ENCODE assay signal across 8 mouse cellular contexts in genomic region chr7:142385742-142386403, GRCm38 (mm10). TPM values are rescaled to one million over a fixed set of nuclear protein-coding genes. Genes with fewer than 3 reads are reported as not detected.
DNase-seq lines count a peak whose midpoint lies in the region; ATAC-seq and TF ChIP-seq lines count a peak whose summit lies in the region.

No protein-coding gene starts in this region.

- H3K27ac ChIP-seq in limb, embryonic 12.5 days = no peak overlapping the region
- H3K27ac ChIP-seq in small intestine, adult 2 months (ENCODE audit: insufficient read depth, low read depth, low read length) = no peak overlapping the region

- H3K4me3 ChIP-seq in megakaryocyte, embryonic 14.5 days (replicated peaks) = peak overlapping the region; percentile 98
- peak overlapping the region; percentile 80; the same call in 1 of the 2 replicates for H3K4me3 ChIP-seq in limb, embryonic 12.5 days (replicated peaks)
- 0 out of 2 replicates have a peak overlapping the region, but pooled peaks have one; percentile 73 for H3K4me3 ChIP-seq in small intestine, adult 2 months (ENCODE audit: low read depth, low read length)

- peak overlapping the region; percentile 79; the same call in 1 of the 2 replicates for H3K9ac ChIP-seq in limb, embryonic 12.5 days (replicated peaks)

- H3K36me3 ChIP-seq in megakaryocyte, embryonic 14.5 days (replicated peaks; ENCODE audit: low read length) = peaks cover 62% of the 10 kb centered on the region
- H3K36me3 ChIP-seq in limb, embryonic 12.5 days = peaks cover 47% of the 10 kb centered on the region
- H3K36me3 ChIP-seq in small intestine, adult 2 months (ENCODE audit: control insufficient read depth, insufficient read depth, low read length) = peaks cover 41% of the 10 kb centered on the region

- intact Hi-C loops in gastrocnemius, postnatal 14 days (cut with DNase I; ENCODE audit: low total_unique reads) = no loop called here

- no peaks in the 10 kb centered on the region for H3K27me3 ChIP-seq in megakaryocyte, embryonic 14.5 days (replicated peaks)
- no peaks in the 10 kb centered on the region for H3K27me3 ChIP-seq in limb, embryonic 12.5 days
- H3K27me3 ChIP-seq in small intestine, adult 2 months (ENCODE audit: control insufficient read depth, insufficient read depth, low read length) = no peaks in the 10 kb centered on the region

- no peaks in the 10 kb centered on the region for H3K9me3 ChIP-seq in megakaryocyte, embryonic 14.5 days
- H3K9me3 ChIP-seq in limb, embryonic 12.5 days = no peaks in the 10 kb centered on the region

- peaks cover 91% of the 10 kb centered on the region for H3K4me1 ChIP-seq in megakaryocyte, embryonic 14.5 days
- peaks cover 16% of the 10 kb centered on the region for H3K4me1 ChIP-seq in limb, embryonic 12.5 days (replicated peaks)
- peaks cover 14% of the 10 kb centered on the region; the same call in 1 of the 2 replicates for H3K4me1 ChIP-seq in small intestine, adult 2 months (ENCODE audit: control insufficient read depth, insufficient read depth, insufficient read length, low read length)

- peak; percentile 12 for DNase-seq in adrenal gland, postnatal 14 days
- DNase-seq in adrenal gland, adult 2 months = no peak
- DNase-seq in gastrocnemius, postnatal 14 days = no peak
- no peak for DNase-seq in layer of hippocampus, adult 9-11 months

- no peak for ATAC-seq in megakaryocyte, adult 5-6 weeks (ENCODE audit: poor library complexity, severe bottlenecking)
- no peak for ATAC-seq in limb, embryonic 12.5 days (ENCODE audit: insufficient number of reproducible peaks, insufficient read depth, low FRiP score, low TSS enrichment, low read depth)

- H3K4me2 ChIP-seq in limb, embryonic 12.5 days = peak overlapping the region; percentile 80

- TF ChIP-seq CTCF in small intestine, adult 2 months (IDR thresholded peaks at IDR 0.05; ENCODE audit: extremely low read depth, insufficient read length, insufficient replicate concordance, low read depth, low read length) = no peak

- WGBS in limb, embryonic 12.5 days = 92% methylated on average over 3 of the region's 3 CpGs
- WGBS in small intestine, adult 2 months = 42% methylated on average over 3 of the region's 3 CpGs

- no peak for TF ChIP-seq POLR2A in small intestine, adult 2 months (IDR thresholded peaks at IDR 0.05; ENCODE audit: low read depth, low read length)

RNA-seq across cellular contexts. Expression of gene Ctsd, which starts 2.0 kb away (rescaled TPM):
- total RNA-seq in adrenal gland, postnatal 14 days (2021) = 678 and 680 TPM in 2 replicates
- total RNA-seq in adrenal gland, adult 2 months (2021) = 1,000 to 10,000 TPM in 1 of 2 experiments, 100 to 1,000 TPM in 1; 904 to 1,338 TPM
- polyA plus RNA-seq in adrenal gland, adult 2 months (2012; rRNA removed) = 889 and 996 TPM in 2 replicates
- polyA plus RNA-seq in megakaryocyte, embryonic 14.5 days (2012; ENCODE audit: insufficient read depth, low replicate concordance) = 432 and 816 TPM in 2 replicates
- 193 and 197 TPM in 2 replicates for total RNA-seq in megakaryocyte, adult 5-6 weeks (2015)
- 218 and 236 TPM in 2 replicates for total RNA-seq in megakaryocyte, adult 5-6 weeks (2017)
- 135 and 145 TPM in 2 replicates for polyA plus RNA-seq in limb, embryonic 12.5 days (2016; fragmentation: Nextera tagmentation; extraction: Ambion mirVana)
- polyA plus RNA-seq in small intestine, adult 2 months (2012; rRNA removed) = 174 and 253 TPM in 2 replicates
- total RNA-seq in gastrocnemius, postnatal 14 days (2021) = 100 to 1,000 TPM; 268 to 284 TPM

RNA-seq across cellular contexts. Expression of gene Gm49369, which starts 3.4 kb away (rescaled TPM):
- 1.4 TPM in 1 of 2 replicates, not detected in the other for total RNA-seq in adrenal gland, postnatal 14 days (2021)
- 1 to 10 TPM; 2.9 to 6.9 TPM for total RNA-seq in adrenal gland, adult 2 months (2021)
- polyA plus RNA-seq in adrenal gland, adult 2 months (2012; rRNA removed) = not detected in 2 replicates
- 14.0 and 303 TPM in 2 replicates for polyA plus RNA-seq in megakaryocyte, embryonic 14.5 days (2012; ENCODE audit: insufficient read depth, low replicate concordance)
- not detected in 2 replicates for total RNA-seq in megakaryocyte, adult 5-6 weeks (2015)
- 24.9 and 36.8 TPM in 2 replicates for total RNA-seq in megakaryocyte, adult 5-6 weeks (2017)
- polyA plus RNA-seq in limb, embryonic 12.5 days (2016; fragmentation: Nextera tagmentation; extraction: Ambion mirVana) = 0.63 and 3.4 TPM in 2 replicates
- 0.42 TPM in 1 of 2 replicates, not detected in the other for polyA plus RNA-seq in small intestine, adult 2 months (2012; rRNA removed)
- 1 to 10 TPM; 1.0 to 4.1 TPM for total RNA-seq in gastrocnemius, postnatal 14 days (2021)

RNA-seq across cellular contexts. Expression of gene Ifitm10, which starts 12.3 kb away (rescaled TPM):
- total RNA-seq in adrenal gland, postnatal 14 days (2021) = 3.8 and 5.1 TPM in 2 replicates
- 1 to 10 TPM; 3.0 to 5.8 TPM for total RNA-seq in adrenal gland, adult 2 months (2021)
- polyA plus RNA-seq in adrenal gland, adult 2 months (2012; rRNA removed) = 12.0 and 15.2 TPM in 2 replicates
- polyA plus RNA-seq in megakaryocyte, embryonic 14.5 days (2012; ENCODE audit: insufficient read depth, low replicate concordance) = 3.4 and 19.5 TPM in 2 replicates
- total RNA-seq in megakaryocyte, adult 5-6 weeks (2015) = 2.1 and 3.6 TPM in 2 replicates
- total RNA-seq in megakaryocyte, adult 5-6 weeks (2017) = 0.48 and 1.4 TPM in 2 replicates
- polyA plus RNA-seq in limb, embryonic 12.5 days (2016; fragmentation: Nextera tagmentation; extraction: Ambion mirVana) = 0.27 and 0.33 TPM in 2 replicates
- polyA plus RNA-seq in small intestine, adult 2 months (2012; rRNA removed) = 1.5 and 3.2 TPM in 2 replicates
- 1 to 10 TPM; 6.7 to 8.4 TPM for total RNA-seq in gastrocnemius, postnatal 14 days (2021)

RNA-seq across cellular contexts. Expression of gene Syt8, which starts 48.8 kb away (rescaled TPM):
- not detected in 2 replicates for total RNA-seq in adrenal gland, postnatal 14 days (2021)
- not detected for total RNA-seq in adrenal gland, adult 2 months (2021)
- 0.16 and 0.20 TPM in 2 replicates for polyA plus RNA-seq in adrenal gland, adult 2 months (2012; rRNA removed)
- polyA plus RNA-seq in megakaryocyte, embryonic 14.5 days (2012; ENCODE audit: insufficient read depth, low replicate concordance) = 3.4 TPM in 1 of 2 replicates, not detected in the other
- total RNA-seq in megakaryocyte, adult 5-6 weeks (2015) = 0.39 TPM in 1 of 2 replicates, not detected in the other
- not detected in 2 replicates for total RNA-seq in megakaryocyte, adult 5-6 weeks (2017)
- 0.60 TPM in 1 of 2 replicates, not detected in the other for polyA plus RNA-seq in limb, embryonic 12.5 days (2016; fragmentation: Nextera tagmentation; extraction: Ambion mirVana)
- polyA plus RNA-seq in small intestine, adult 2 months (2012; rRNA removed) = 1.4 and 66.8 TPM in 2 replicates
- total RNA-seq in gastrocnemius, postnatal 14 days (2021) = not detected

RNA-seq across cellular contexts. Expression of gene Tnni2, which starts 55.7 kb away (rescaled TPM):
- 0.56 and 0.67 TPM in 2 replicates for total RNA-seq in adrenal gland, postnatal 14 days (2021)
- under 1 TPM; 0.62 to 0.63 TPM for total RNA-seq in adrenal gland, adult 2 months (2021)
- 0.15 TPM in 1 of 2 replicates, not detected in the other for polyA plus RNA-seq in adrenal gland, adult 2 months (2012; rRNA removed)
- polyA plus RNA-seq in megakaryocyte, embryonic 14.5 days (2012; ENCODE audit: insufficient read depth, low replicate concordance) = 3.4 TPM in 1 of 2 replicates, not detected in the other
- total RNA-seq in megakaryocyte, adult 5-6 weeks (2015) = 18.8 and 20.9 TPM in 2 replicates
- 25.6 and 27.6 TPM in 2 replicates for total RNA-seq in megakaryocyte, adult 5-6 weeks (2017)
- 14.4 and 15.3 TPM in 2 replicates for polyA plus RNA-seq in limb, embryonic 12.5 days (2016; fragmentation: Nextera tagmentation; extraction: Ambion mirVana)
- polyA plus RNA-seq in small intestine, adult 2 months (2012; rRNA removed) = 0.35 and 2.9 TPM in 2 replicates
- total RNA-seq in gastrocnemius, postnatal 14 days (2021) = over 10,000 TPM; 14,029 to 14,677 TPM
